Mouse (Mus musculus) kidney, adult 2 months (tissue): ENCODE measurements around the gene Hoxb3.

Experiments
- CTCF ChIP-seq: fragments of 200-500 bp; conservative IDR thresholded peaks from 2 replicates; pipeline ENCODE4 v1.5.1; 2011; ENCODE audit warnings: low read depth, mild to moderate bottlenecking, control low read depth, low read length, moderate library complexity, mixed read lengths; ENCODE audit not compliant: insufficient read depth, insufficient read length
- POLR2A ChIP-seq: fragments of 200-500 bp; IDR thresholded peaks from one replicate; pipeline ENCODE4 v1.6.1; 2011; ENCODE audit warnings: low read depth, low read length, control low read depth

- no peak for TF ChIP-seq CTCF
- TF ChIP-seq POLR2A, result no peak
These were observed 12.8 kb upstream of the Hoxb3 start for GRCm38 (mm10) chr11:96310183-96310938.
